Mouse (Mus musculus) adipose tissue, adult 10 weeks (tissue): Measurements from ENCODE around the gene Nfya. TPM values are rescaled to one million over a fixed set of nuclear protein-coding genes. Genes with fewer than 3 reads are reported as not detected.

Experiments
- polyA plus RNA-seq: library from polyadenylated mRNA; stranded (reverse); fragments of 350-450 nt; fragmentation: Illumina TruSeq; extraction: RNeasy Lipid Tissue Mini Kit (QIAGEN cat#74804); gene quantifications from one replicate; pipeline ENCODE4 v1.2.3, GENCODE M21; 2014; ENCODE audit warnings: low read depth, low replicate concordance

Gene Nfya
- 24.5 TPM for polyA plus RNA-seq

DNA sequence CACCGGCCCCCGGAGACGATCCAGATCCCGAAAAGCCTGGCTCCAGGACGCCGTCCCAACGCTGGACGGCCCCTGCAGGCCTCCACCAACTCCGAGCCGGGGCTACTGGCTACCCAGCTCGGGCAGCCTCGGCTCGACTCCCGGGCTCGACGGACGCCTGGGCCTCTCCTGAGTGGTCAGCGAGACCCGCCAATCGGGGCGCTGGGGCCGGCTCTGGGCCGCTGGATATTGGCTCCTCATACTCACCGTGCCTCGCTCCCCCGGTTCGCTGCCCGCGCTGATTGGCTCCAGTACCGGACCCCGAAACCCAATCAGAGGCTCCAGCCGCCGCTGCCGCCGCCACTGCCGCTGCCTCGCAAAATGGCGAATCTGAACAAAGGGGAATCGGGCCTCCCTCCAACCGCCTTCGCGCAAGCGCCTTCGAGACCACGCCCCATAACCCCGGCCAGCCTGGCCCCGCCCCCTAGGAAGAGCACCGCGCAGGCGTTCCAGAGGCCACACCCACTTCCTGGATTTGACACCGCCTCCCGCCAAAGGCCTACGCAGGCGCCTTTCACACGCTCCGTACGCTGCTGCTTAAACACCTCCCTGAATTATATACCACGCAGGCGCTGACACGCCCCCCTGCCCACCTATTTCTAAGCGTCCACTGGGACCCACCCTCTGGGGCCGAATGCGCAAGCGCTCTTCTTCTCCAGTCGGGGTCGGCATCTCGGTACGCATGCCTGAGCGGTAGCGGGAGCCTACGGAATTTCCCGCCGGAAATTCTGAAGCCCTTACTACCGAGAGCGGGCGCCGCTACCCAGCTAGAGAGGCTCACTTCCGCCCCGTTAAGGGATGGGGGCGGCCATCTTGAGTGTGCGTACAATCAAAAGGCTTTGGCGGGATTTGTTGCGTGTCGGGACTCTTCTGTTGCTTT is at the start of gene Nfya, which contains the start of gene Oard1:
Gene Nfya, minus strand, starts transcription at position 527 of the 919 bp plus-strand sequence.
Gene Oard1, plus strand, starts transcription at position 635 of the 919 bp plus-strand sequence.

GRCm38 (mm10) chr17:48454688-48455087 is 45.0 kb upstream of the Nfya start, which contains the start of gene Unc5cl:
Gene Unc5cl, plus strand, starts transcription at chr17:48454901.

DNA sequence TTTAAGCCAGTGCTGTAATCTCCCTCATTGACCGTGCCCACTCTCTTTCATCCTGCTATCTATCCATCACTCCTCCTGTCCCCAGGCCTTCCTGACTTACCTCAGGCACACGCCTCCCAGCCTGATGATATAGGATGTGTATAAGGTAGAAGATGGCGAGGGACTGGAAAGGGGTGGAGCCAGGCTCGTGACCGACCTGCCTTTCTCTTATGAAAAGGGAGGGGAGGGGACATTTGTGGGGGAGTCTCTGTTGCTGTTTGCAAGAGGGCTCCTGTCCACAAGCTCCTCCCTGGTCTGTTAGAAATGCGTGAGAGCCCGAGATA is 41.6 kb upstream of the Nfya start, which contains the start of gene Tspo2:
Gene Tspo2, minus strand, starts transcription at position 170 of the 323 bp plus-strand sequence.

GRCm38 (mm10) chr17:48432158-48432980 is 22.7 kb upstream of the Nfya start, which contains the start of gene Apobec2:
Gene Apobec2, minus strand, starts transcription at chr17:48432930.

GRCm38 (mm10) chr17:48359616-48360015 is 50.1 kb downstream of the Nfya start, which contains the start of gene Treml1:
Gene Treml1, plus strand, starts transcription at chr17:48359916.

DNA sequence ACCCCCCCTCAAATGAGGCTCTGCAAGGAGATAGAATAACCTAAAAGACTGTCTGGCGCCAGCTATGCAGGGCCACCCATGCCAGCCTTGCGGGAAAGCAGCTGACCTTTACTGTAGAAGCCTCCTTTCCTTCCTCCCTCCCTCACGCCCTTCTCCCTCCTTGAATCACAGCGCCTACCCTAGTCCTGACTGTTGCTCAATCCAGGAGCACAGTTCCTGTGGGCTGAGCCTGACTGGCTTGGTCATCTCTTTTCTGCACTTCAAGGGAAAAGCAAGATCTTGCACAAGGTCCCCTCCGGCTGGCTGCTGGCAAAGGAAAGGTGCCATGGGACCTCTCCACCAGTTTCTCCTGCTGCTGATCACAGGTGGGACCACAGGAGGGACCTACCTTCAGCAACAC is 63.5 kb downstream of the Nfya start, which contains the start of gene Trem2:
Gene Trem2, plus strand, starts transcription at position 171 of the 400 bp plus-strand sequence.

Other genes with a start within 250 kb of the Nfya start
- 0.74 TPM for gene A530064D06Rik, start 242.6 kb downstream of the Nfya start, polyA plus RNA-seq
- gene Trem1, start 177.1 kb downstream of the Nfya start, polyA plus RNA-seq = not detected
- not detected for gene Trem3, start 162.1 kb downstream of the Nfya start, polyA plus RNA-seq
- gene Treml4, start 145.6 kb downstream of the Nfya start, polyA plus RNA-seq = 0.53 TPM
- gene Treml2, start 110.4 kb downstream of the Nfya start, polyA plus RNA-seq = 0.36 TPM
- 0.68 TPM for gene B430306N03Rik, start 93.8 kb downstream of the Nfya start, polyA plus RNA-seq
- 11.4 TPM for gene Trem2, start 63.5 kb downstream of the Nfya start, polyA plus RNA-seq
- gene Treml1, start 50.0 kb downstream of the Nfya start, polyA plus RNA-seq = not detected
- gene Oard1, start 108 bp upstream of the Nfya start, polyA plus RNA-seq = 39.9 TPM
- gene Apobec2, start 23.0 kb upstream of the Nfya start, polyA plus RNA-seq = 0.21 TPM
- not detected for gene Tspo2, start 41.6 kb upstream of the Nfya start, polyA plus RNA-seq
- 1.2 TPM for gene Unc5cl, start 45.0 kb upstream of the Nfya start, polyA plus RNA-seq